Mouse (Mus musculus): ENCODE data around the gene Ung. TPM values are rescaled to one million over a fixed set of nuclear protein-coding genes. Genes with fewer than 3 reads are reported as not detected.

Gene Ung
- polyA plus RNA-seq, 1 experiment from 2014 or later: 34.3 TPM

DNA sequence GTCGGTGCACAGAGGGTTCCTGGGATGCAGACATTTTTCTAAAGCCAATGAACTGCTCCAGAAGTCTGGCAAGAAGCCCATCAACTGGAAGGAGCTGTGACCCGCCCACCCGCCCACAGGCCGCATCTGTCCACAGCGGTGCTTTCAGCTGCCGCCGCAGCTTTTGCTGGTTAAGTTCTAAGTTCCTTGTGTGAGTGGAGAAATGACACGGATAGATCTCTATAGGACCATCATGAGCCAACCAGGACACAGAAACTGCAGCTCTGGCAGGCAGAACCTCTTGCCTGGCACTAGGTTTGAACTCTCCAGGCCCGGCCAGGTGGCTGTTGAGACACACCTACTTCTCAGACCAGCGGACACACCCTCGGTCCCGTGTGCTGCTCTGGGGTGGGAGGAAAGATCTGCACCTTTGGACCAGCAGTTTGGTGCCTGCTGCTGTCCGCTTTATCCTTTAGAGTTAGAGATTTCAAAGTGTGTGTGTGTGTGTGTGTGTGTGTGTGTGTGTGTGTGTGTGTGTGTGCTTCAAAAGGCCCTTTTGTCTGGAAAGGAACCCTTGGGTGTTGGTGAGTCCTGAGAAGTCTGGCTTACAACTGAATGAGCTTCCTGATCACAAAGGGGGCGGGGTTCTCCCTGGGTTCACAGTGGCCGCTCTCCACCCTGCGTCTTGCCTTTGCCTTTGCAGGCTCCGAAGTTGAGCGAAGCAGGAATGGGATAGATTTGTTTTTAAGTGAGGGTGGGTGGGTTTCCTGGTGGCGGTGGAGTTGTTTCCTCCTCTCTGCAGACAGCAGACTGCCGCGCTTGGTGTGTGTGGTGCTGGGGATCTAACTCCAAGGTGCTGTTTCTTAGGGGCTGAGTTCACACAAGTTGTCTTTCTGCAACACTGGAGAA lies 8.3 kb downstream of the Ung start:
- peak overlapping the region; percentile 84 for H3K27ac ChIP-seq (ENCODE audit: low read length)
- H3K9me3 ChIP-seq (replicated peaks; ENCODE audit: control insufficient read depth, low read length): no peaks in the 10 kb centered on the region
- ATAC-seq (ENCODE audit: insufficient read depth, low FRiP score): peak; percentile 66
- H3K36me3 ChIP-seq (ENCODE audit: control insufficient read depth, insufficient read depth, low read length): no peaks in the 10 kb centered on the region
- H3K4me2 ChIP-seq (ENCODE audit: low read depth, low read length): peak overlapping the region; percentile 25; the same call in 1 of the 2 replicates
- no peak overlapping the region for H3K4me3 ChIP-seq (replicated peaks; ENCODE audit: low read length)
- 58% methylated on average over 21 of the region's 21 CpGs for WGBS
- H3K27me3 ChIP-seq (ENCODE audit: control insufficient read depth, insufficient read depth, low read length): no peaks in the 10 kb centered on the region
- H3K9ac ChIP-seq (ENCODE audit: low read length): peak overlapping the region; percentile 33
- peaks cover 25% of the 10 kb centered on the region for H3K4me1 ChIP-seq (ENCODE audit: control insufficient read depth, insufficient read depth, low read length)

DNA sequence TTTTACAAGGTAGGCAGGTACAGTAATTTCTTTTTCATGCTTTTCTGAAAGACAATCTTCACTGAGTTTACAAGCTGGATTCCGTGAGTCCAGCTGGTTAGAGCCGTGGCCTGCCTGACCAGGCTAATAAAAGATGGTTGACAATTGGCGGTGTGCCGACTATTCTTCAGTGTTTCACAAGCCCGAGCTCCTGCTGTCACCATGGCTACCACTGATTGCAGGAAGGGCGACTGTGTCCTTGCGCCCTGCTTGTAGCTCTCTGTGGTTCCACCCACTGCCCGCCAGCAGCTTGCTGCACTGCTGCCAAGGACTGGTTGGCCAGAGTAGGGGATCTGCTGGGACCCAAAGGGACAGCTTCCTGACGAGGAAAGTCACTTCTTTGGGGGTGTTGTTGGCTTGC lies 9.0 kb downstream of the Ung start:
- Histone ChIP-seq H3K4me2 (ENCODE audit: low read depth, low read length) (no peak overlapping the region), H3K4me1 (ENCODE audit: control insufficient read depth, insufficient read depth, low read length) (peaks cover 19% of the 10 kb centered on the region), H3K27ac (ENCODE audit: low read length) (peak overlapping the region; percentile 84), H3K27me3 (ENCODE audit: control insufficient read depth, insufficient read depth, low read length) (no peaks in the 10 kb centered on the region), H3K9ac (ENCODE audit: low read length) (no peak overlapping the region), H3K4me3 (replicated peaks; ENCODE audit: low read length) (no peak overlapping the region), H3K9me3 (replicated peaks; ENCODE audit: control insufficient read depth, low read length) (no peaks in the 10 kb centered on the region), H3K36me3 (ENCODE audit: control insufficient read depth, insufficient read depth, low read length) (no peaks in the 10 kb centered on the region)
- WGBS: 44% methylated on average over 9 of the region's 9 CpGs
- peak; percentile 75; the same call in 1 of the 2 replicates for ATAC-seq (ENCODE audit: insufficient read depth, low FRiP score)

DNA sequence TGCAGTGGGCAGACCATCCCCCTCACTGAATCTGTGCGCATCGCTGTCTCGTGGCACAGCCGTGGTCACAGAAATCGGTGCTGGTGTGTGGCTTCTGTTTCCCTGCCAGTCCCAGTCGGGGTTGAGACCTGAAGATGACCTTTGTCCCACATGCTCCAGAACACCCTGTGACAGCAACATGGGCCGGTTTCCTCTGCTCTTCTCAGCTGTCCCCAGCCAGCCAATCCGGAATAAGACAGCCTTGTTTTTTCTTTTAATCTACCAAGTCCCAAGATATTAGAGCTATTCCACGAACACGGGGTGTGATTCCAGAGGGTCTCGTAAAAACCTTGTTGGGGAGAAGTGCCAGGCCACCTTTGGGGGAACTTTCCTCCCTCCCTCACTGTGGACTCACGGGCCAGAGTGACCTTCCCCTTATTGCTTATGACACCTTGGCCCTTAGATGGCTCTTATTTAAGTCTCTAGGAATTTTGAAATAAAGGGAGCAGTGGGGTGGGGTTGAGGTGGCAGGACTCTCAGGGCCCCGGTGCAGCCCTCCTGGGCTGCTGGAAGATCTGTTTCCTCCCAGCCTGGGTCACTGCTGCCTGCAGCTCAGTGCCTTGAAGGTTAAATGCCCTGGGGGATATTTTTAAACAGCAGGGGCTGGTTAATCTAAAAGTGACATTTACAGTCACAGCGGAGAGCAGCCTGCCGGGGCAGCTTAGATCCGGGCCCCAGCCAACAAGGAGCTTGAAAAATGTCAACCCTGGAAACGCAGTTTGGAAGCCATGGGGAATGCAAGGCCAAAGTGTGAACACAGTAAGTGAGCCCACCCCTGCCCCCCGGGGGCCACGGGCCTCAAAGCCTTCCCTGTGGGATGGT lies 16.1 kb downstream of the Ung start, which contains the start of gene Acacb:
Gene Acacb, plus strand, starts transcription at position 508 of the 861 bp plus-strand sequence.
- no peak within 1 kb of the TSS for H3K4me3 ChIP-seq (replicated peaks; ENCODE audit: low read length)
- no peaks in the 10 kb centered on the region for H3K9me3 ChIP-seq (replicated peaks; ENCODE audit: control insufficient read depth, low read length)
- no peaks in the 10 kb centered on the region for H3K27me3 ChIP-seq (ENCODE audit: control insufficient read depth, insufficient read depth, low read length)
- H3K4me1 ChIP-seq (ENCODE audit: control insufficient read depth, insufficient read depth, low read length): no peaks in the 10 kb centered on the region
- H3K4me2 ChIP-seq (ENCODE audit: low read depth, low read length): no peak within 1 kb of the TSS
- 0 out of 2 replicates have a peak, but pooled peaks have one; percentile 23 for ATAC-seq (ENCODE audit: insufficient read depth, low FRiP score)
- no peaks in the 10 kb centered on the region for H3K36me3 ChIP-seq (ENCODE audit: control insufficient read depth, insufficient read depth, low read length)
- H3K9ac ChIP-seq (ENCODE audit: low read length): 0 out of 2 replicates have a peak within 1 kb of the TSS, but pooled peaks have one; percentile 18
- peak within 1 kb of the TSS; percentile 19; the same call in 1 of the 2 replicates for H3K27ac ChIP-seq (ENCODE audit: low read length)
- 35% methylated on average over 19 of the region's 19 CpGs for WGBS

DNA sequence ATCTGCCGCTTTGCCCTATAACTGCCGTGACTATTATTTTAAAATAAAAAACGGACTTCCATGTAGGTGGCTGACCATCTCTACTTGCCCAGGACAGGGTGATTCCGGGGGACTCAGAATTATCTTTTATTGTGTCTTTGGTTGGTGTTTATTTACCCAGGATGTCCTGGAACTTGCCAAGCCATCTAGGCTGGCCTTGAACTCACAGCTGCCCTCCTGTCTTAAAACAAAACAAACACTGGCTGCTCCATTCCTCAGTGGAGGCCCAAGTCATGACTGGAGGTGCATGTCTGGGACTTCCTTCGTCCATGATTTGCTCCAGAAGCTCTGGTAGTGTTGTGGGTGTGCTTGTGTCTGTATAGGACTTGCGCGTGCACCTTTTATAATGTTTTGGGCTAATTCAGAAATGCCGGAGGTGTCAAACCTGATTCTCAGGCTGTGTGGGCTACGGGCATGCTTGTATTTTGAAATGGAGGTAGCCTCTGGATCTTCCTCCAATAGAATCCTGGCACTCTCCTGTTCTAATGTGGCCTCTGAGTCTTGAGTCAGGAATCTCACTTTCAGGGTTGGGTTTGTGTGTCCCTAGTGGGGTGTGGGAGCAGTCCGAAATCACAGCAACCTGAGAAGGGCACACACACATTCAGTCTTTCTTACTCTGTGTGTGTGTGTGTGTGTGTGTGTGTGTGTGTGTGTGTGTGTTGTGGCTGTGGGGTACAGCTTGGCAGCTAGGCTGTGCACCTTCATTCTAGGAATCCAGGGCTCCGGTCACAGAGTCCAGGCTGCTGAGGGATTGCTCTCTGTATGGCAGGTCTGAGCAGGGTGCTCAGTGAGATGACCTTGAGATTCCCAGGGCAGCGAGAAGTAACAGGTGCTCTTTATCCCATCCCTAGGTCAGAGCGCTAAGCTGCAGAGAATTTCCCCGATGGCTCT lies 17.1 kb downstream of the Ung start:
- Histone ChIP-seq H3K4me2 (ENCODE audit: low read depth, low read length) (no peak overlapping the region), H3K4me3 (replicated peaks; ENCODE audit: low read length) (no peak overlapping the region), H3K27me3 (ENCODE audit: control insufficient read depth, insufficient read depth, low read length) (no peaks in the 10 kb centered on the region), H3K9ac (ENCODE audit: low read length) (no peak overlapping the region), H3K27ac (ENCODE audit: low read length) (peak overlapping the region; percentile 19; the same call in 1 of the 2 replicates), H3K36me3 (ENCODE audit: control insufficient read depth, insufficient read depth, low read length) (no peaks in the 10 kb centered on the region), H3K9me3 (replicated peaks; ENCODE audit: control insufficient read depth, low read length) (no peaks in the 10 kb centered on the region), H3K4me1 (ENCODE audit: control insufficient read depth, insufficient read depth, low read length) (no peaks in the 10 kb centered on the region)
- ATAC-seq (ENCODE audit: insufficient read depth, low FRiP score): peak; percentile 33; the same call in 1 of the 2 replicates
- WGBS: 74% methylated on average over 14 of the region's 14 CpGs

DNA sequence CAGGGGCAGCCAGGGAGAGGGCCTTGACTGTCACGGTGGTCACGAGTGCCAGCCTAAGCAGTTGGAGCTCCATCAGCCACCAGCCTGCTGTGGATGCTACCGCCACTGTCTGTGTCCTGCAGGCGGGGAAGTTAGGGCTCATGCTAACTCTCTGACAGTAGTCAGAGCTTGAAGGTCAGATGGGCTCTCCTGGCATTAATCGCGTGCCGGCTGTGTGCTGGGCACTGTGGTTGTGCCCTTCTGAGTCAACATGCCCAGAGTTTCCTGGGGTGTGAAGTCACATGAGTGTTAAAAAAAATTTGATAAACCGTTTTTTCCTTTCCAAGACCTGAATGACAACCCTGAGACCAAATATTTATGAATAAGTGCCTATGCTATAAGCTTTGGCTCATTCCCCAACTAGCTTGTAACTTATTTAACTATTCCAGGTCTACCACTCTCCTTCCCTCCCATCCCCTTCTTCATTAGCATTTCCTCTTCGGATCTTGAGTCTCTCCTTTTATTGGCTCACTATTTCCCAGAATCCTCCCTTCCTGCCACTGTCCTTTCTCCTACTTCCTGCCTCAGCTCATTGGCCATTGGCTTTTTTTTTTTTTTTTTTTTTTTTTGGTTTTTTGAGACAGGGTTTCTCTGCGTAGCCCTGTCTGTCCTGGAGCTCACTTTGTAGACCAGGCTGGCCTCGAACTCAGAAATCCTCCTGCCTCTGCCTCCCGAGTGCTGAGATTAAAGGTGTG lies 22.3 kb downstream of the Ung start:
- WGBS: 69% methylated on average over 12 of the region's 12 CpGs
- Histone ChIP-seq H3K4me3 (replicated peaks; ENCODE audit: low read length) (no peak overlapping the region), H3K9ac (ENCODE audit: low read length) (no peak overlapping the region), H3K4me2 (ENCODE audit: low read depth, low read length) (no peak overlapping the region), H3K4me1 (ENCODE audit: control insufficient read depth, insufficient read depth, low read length) (no peaks in the 10 kb centered on the region), H3K9me3 (replicated peaks; ENCODE audit: control insufficient read depth, low read length) (0 out of 2 replicates have a peak, but pooled peaks cover 3% of the 10 kb centered on the region), H3K27me3 (ENCODE audit: control insufficient read depth, insufficient read depth, low read length) (no peaks in the 10 kb centered on the region), H3K27ac (ENCODE audit: low read length) (no peak overlapping the region), H3K36me3 (ENCODE audit: control insufficient read depth, insufficient read depth, low read length) (no peaks in the 10 kb centered on the region)
- ATAC-seq (ENCODE audit: insufficient read depth, low FRiP score): no peak

DNA sequence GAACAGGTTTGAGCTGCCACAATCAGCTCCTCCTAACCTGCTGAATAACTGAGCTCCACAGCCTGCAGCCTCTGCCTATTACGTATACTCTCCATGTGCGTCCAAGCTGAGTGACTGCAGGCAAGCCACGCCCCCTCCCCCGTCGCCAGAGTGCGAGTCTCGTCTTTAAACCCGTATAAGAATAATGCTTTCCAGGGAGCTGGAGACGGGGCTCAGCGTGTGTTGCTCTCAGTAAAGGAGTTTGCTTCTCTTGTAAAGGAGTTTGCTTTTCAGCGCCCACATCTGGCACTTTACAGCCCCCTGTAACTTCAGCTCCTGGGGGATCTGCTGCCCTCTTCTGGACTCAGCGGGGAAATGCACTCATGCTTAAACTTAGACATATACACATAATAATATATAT lies 23.3 kb downstream of the Ung start:
- ATAC-seq (ENCODE audit: insufficient read depth, low FRiP score): no peak
- 6% methylated on average over 12 of the region's 12 CpGs for WGBS
- no peak overlapping the region for H3K9ac ChIP-seq (ENCODE audit: low read length)

DNA sequence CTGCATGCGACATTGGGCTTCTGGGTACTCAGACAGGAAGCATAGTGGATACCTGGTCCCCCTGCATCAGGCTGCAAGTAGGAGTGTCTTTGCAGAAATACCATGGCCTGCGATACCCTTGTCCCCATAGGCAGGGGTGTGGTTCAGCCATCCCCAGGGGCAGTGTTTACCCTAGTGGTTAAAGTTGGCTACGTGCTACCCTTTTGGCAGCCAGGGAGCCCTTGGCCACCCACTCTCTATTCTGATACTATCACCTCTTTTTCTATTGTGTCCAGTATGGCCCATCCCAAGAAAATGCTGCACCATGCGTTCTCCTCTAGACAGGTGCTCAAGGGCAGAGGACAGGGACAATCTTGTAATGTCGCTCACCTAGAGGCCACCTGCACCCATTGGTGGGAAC lies 24.6 kb downstream of the Ung start:
- no peaks in the 10 kb centered on the region for H3K36me3 ChIP-seq (ENCODE audit: control insufficient read depth, insufficient read depth, low read length)
- 75% methylated on average over 5 of the region's 5 CpGs for WGBS
- H3K9ac ChIP-seq (ENCODE audit: low read length): no peak overlapping the region
- ATAC-seq (ENCODE audit: insufficient read depth, low FRiP score): no peak
- no peak overlapping the region for H3K27ac ChIP-seq (ENCODE audit: low read length)
- H3K4me1 ChIP-seq (ENCODE audit: control insufficient read depth, insufficient read depth, low read length): no peaks in the 10 kb centered on the region
- 0 out of 2 replicates have a peak, but pooled peaks cover 3% of the 10 kb centered on the region for H3K9me3 ChIP-seq (replicated peaks; ENCODE audit: control insufficient read depth, low read length)
- no peaks in the 10 kb centered on the region for H3K27me3 ChIP-seq (ENCODE audit: control insufficient read depth, insufficient read depth, low read length)
- H3K4me2 ChIP-seq (ENCODE audit: low read depth, low read length): no peak overlapping the region
- no peak overlapping the region for H3K4me3 ChIP-seq (replicated peaks; ENCODE audit: low read length)

More for the DNA sequence above, 23.3 kb downstream of the Ung start:
- peak overlapping the region; percentile 26 for H3K4me3 ChIP-seq (replicated peaks; ENCODE audit: low read length)
- no peak overlapping the region for H3K4me2 ChIP-seq (ENCODE audit: low read depth, low read length)
- H3K36me3 ChIP-seq (ENCODE audit: control insufficient read depth, insufficient read depth, low read length): no peaks in the 10 kb centered on the region
- H3K27ac ChIP-seq (ENCODE audit: low read length): no peak overlapping the region
- H3K4me1 ChIP-seq (ENCODE audit: control insufficient read depth, insufficient read depth, low read length): no peaks in the 10 kb centered on the region
- 0 out of 2 replicates have a peak, but pooled peaks cover 3% of the 10 kb centered on the region for H3K9me3 ChIP-seq (replicated peaks; ENCODE audit: control insufficient read depth, low read length)
- no peaks in the 10 kb centered on the region for H3K27me3 ChIP-seq (ENCODE audit: control insufficient read depth, insufficient read depth, low read length)
